In the genomic region with DNA sequence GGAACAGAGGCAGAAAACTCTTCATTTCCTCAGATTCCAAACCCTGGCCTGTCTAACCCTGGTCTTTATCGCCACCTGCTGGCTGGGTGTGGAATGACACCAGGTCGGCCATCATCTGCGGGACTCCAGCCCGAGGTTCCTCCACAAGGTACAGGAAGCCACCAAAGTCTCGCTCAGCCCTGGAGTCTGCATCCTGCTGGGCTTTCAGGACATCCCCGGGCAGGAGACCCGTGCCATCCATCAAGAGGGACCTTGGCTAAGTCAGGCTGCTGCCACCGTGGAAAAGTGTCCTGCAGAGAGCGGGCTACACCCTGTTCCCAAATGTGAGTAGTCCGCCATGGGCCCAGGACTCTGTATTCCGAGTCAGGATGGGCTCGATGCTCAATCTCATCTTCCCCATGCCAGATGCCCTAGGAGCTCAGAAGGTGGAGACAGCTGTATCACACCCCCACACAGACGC, we compare ENCODE assay signal across 8 mouse cellular contexts.
DNase-seq lines count a peak whose midpoint lies in the region; ATAC-seq and TF ChIP-seq lines count a peak whose summit lies in the region.

No protein-coding gene starts in this region.

- TF ChIP-seq POLR2A in brain, embryonic 14.5 days (IDR thresholded peaks at IDR 0.05; ENCODE audit: borderline replicate concordance, extremely low read depth, insufficient read depth, insufficient read length, poor library complexity, severe bottlenecking): no peak

- no peaks in the 10 kb centered on the region for H3K9me3 ChIP-seq in forebrain, embryonic 10.5 days
- H3K9me3 ChIP-seq in heart, embryonic 15.5 days (replicated peaks): no peaks in the 10 kb centered on the region
- H3K9me3 ChIP-seq in liver, embryonic 13.5 days (replicated peaks): no peaks in the 10 kb centered on the region
- no peaks in the 10 kb centered on the region for H3K9me3 ChIP-seq in stomach, embryonic 15.5 days

- H3K4me2 ChIP-seq in heart, embryonic 15.5 days: peak overlapping the region; percentile 63
- H3K4me2 ChIP-seq in liver, embryonic 13.5 days: peak overlapping the region; percentile 53
- peak overlapping the region; percentile 57 for H3K4me2 ChIP-seq in stomach, embryonic 15.5 days

- peak; percentile 38 for TF ChIP-seq CTCF in C2C12 (IDR thresholded peaks at IDR 0.05; ENCODE audit: control insufficient read depth, insufficient read depth, insufficient read length)
- TF ChIP-seq CTCF in brain, embryonic 14.5 days (IDR thresholded peaks at IDR 0.05; ENCODE audit: borderline replicate concordance, extremely low read depth, insufficient read depth, insufficient read length): peak; percentile 97

- peak; percentile 78 for DNase-seq in brain, embryonic 14.5 days (ENCODE audit: low read depth)
- DNase-seq in forebrain, embryonic 10.5 days (ENCODE audit: extremely low spot score, low spot score): peak; percentile 92
- peak; percentile 85 for DNase-seq in kidney, postnatal 14 days
- peak; percentile 72 for DNase-seq in liver, embryonic 13.5 days
- DNase-seq in neural tube, embryonic 10.5 days (ENCODE audit: extremely low spot score, low spot score): peak; percentile 97

- H3K4me1 ChIP-seq in forebrain, embryonic 10.5 days: peaks cover 19% of the 10 kb centered on the region
- peaks cover 14% of the 10 kb centered on the region for H3K4me1 ChIP-seq in heart, embryonic 15.5 days (replicated peaks)
- peaks cover 12% of the 10 kb centered on the region for H3K4me1 ChIP-seq in liver, embryonic 13.5 days (replicated peaks)
- H3K4me1 ChIP-seq in stomach, embryonic 15.5 days: peaks cover 18% of the 10 kb centered on the region

- no peaks in the 10 kb centered on the region for H3K36me3 ChIP-seq in C2C12 (ENCODE audit: control insufficient read depth, insufficient read depth)
- H3K36me3 ChIP-seq in forebrain, embryonic 10.5 days (replicated peaks): no peaks in the 10 kb centered on the region
- H3K36me3 ChIP-seq in heart, embryonic 15.5 days: no peaks in the 10 kb centered on the region
- H3K36me3 ChIP-seq in liver, embryonic 13.5 days: no peaks in the 10 kb centered on the region
- no peaks in the 10 kb centered on the region for H3K36me3 ChIP-seq in stomach, embryonic 15.5 days

- ATAC-seq in heart, embryonic 15.5 days (replicated peaks; ENCODE audit: insufficient number of reproducible peaks, insufficient read depth, low FRiP score, low read depth): peak; percentile 27; the same call in 1 of the 2 replicates
- ATAC-seq in liver, embryonic 13.5 days (ENCODE audit: low read depth): peak; percentile 55
- 0 out of 2 replicates have a peak, but pooled peaks have one; percentile 6 for ATAC-seq in stomach, embryonic 15.5 days (ENCODE audit: insufficient read depth, low FRiP score, low read depth)

- H3K27me3 ChIP-seq in C2C12 (ENCODE audit: control insufficient read depth, insufficient read depth, insufficient read length): no peaks in the 10 kb centered on the region
- peaks cover 28% of the 10 kb centered on the region for H3K27me3 ChIP-seq in forebrain, embryonic 10.5 days (ENCODE audit: poor library complexity, severe bottlenecking)
- H3K27me3 ChIP-seq in heart, embryonic 15.5 days: peaks cover 8% of the 10 kb centered on the region
- H3K27me3 ChIP-seq in liver, embryonic 13.5 days: peaks cover 21% of the 10 kb centered on the region
- H3K27me3 ChIP-seq in stomach, embryonic 15.5 days (replicated peaks): no peaks in the 10 kb centered on the region

- H3K79me3 ChIP-seq in C2C12 (ENCODE audit: low read depth): no peaks in the 10 kb centered on the region

- peak overlapping the region; percentile 60 for H3K9ac ChIP-seq in heart, embryonic 15.5 days
- no peak overlapping the region for H3K9ac ChIP-seq in liver, embryonic 13.5 days
- peak overlapping the region; percentile 37; the same call in 1 of the 2 replicates for H3K9ac ChIP-seq in stomach, embryonic 15.5 days

- peak overlapping the region; percentile 69; the same call in 1 of the 2 replicates for H3K27ac ChIP-seq in forebrain, embryonic 10.5 days
- no peak overlapping the region for H3K27ac ChIP-seq in heart, embryonic 15.5 days
- no peak overlapping the region for H3K27ac ChIP-seq in liver, embryonic 13.5 days
- H3K27ac ChIP-seq in stomach, embryonic 15.5 days: no peak overlapping the region

- H3K4me3 ChIP-seq in C2C12 (ENCODE audit: insufficient read depth, poor library complexity, severe bottlenecking): no peak overlapping the region
- H3K4me3 ChIP-seq in forebrain, embryonic 10.5 days: peak overlapping the region; percentile 47
- H3K4me3 ChIP-seq in heart, embryonic 15.5 days: peak overlapping the region; percentile 23; the same call in 1 of the 2 replicates
- peak overlapping the region; percentile 27 for H3K4me3 ChIP-seq in liver, embryonic 13.5 days (replicated peaks)
- peak overlapping the region; percentile 30 for H3K4me3 ChIP-seq in stomach, embryonic 15.5 days (replicated peaks)

- no peaks in the 10 kb centered on the region for H3K79me2 ChIP-seq in C2C12 (ENCODE audit: control insufficient read depth, insufficient read depth)

- peak overlapping the region; percentile 27 for H3ac ChIP-seq in C2C12 (ENCODE audit: control insufficient read depth, insufficient read length, low read depth)

- 11% methylated on average over 13 of the region's 13 CpGs for WGBS in forebrain, embryonic 10.5 days
- 6% methylated on average over 13 of the region's 13 CpGs for WGBS in heart, embryonic 15.5 days
- WGBS in liver, embryonic 13.5 days (ENCODE audit: insufficient replicate concordance): 13% methylated on average over 13 of the region's 13 CpGs
- 9% methylated on average over 13 of the region's 13 CpGs for WGBS in stomach, embryonic 15.5 days

TF ChIP-seq in C2C12, 6 proteins besides CTCF, POLR2A, EP300 and RAD21:
- TF ChIP-seq MAX (IDR thresholded peaks at IDR 0.05) (no peak), MYOD1 (IDR thresholded peaks at IDR 0.05; ENCODE audit: control insufficient read depth, insufficient read length, low read depth) (no peak), FOSL1 (IDR thresholded peaks at IDR 0.05; ENCODE audit: insufficient read depth, low read length, poor library complexity, severe bottlenecking) (no peak), USF1 (IDR thresholded peaks at IDR 0.05; ENCODE audit: low read depth) (no peak), MYOG (IDR thresholded peaks at IDR 0.05; ENCODE audit: control insufficient read depth, extremely low read depth, insufficient read length) (no peak), CEBPB (IDR thresholded peaks at IDR 0.05; ENCODE audit: low read depth) (no peak)
